Mouse (Mus musculus) thymus, adult 2 months (tissue): ENCODE data around the gene Plxnb3. TPM values are rescaled to one million over a fixed set of nuclear protein-coding genes. Genes with fewer than 3 reads are reported as not detected.
"Not testable (repeated sequence)": the region's sequence is repeated elsewhere in the genome, so short reads cannot be mapped to it uniquely, and the experiment has no call there.

Experiments
- DNase-seq: peaks from one replicate; pipeline ENCODE4 v3.0.0; 2021
- H3K27ac ChIP-seq: fragments of 200-500 bp; 2 replicates; pipeline ENCODE4 v1.5.1; 2012; ENCODE audit warnings: low read length, control low read depth; ENCODE audit not compliant: control insufficient read depth, insufficient read depth
- H3K27me3 ChIP-seq: fragments of 200-500 bp; 2 replicates; pipeline ENCODE4 v1.6.1; 2012; ENCODE audit warnings: mild to moderate bottlenecking, low read length, moderate library complexity, mixed read lengths; ENCODE audit not compliant: control insufficient read depth, insufficient read depth
- H3K36me3 ChIP-seq: fragments of 200-500 bp; 2 replicates; pipeline ENCODE4 v1.6.1; 2012; ENCODE audit warnings: mild to moderate bottlenecking, low read length, moderate library complexity; ENCODE audit not compliant: control insufficient read depth, insufficient read depth
- H3K4me1 ChIP-seq: fragments of 200-500 bp; replicated peaks from 2 replicates; pipeline ENCODE4 v1.6.1; 2012; ENCODE audit warnings: low read length; ENCODE audit not compliant: control insufficient read depth, insufficient read depth
- H3K4me3 ChIP-seq: fragments of 200-500 bp; 2 replicates; pipeline ENCODE4 v1.5.1; 2012; ENCODE audit warnings: mild to moderate bottlenecking, low read length, control low read depth, moderate library complexity; ENCODE audit not compliant: control insufficient read depth, insufficient read depth
- CTCF ChIP-seq: fragments of 200-500 bp; IDR thresholded peaks from 2 replicates; pipeline ENCODE4 v1.5.1; 2012; ENCODE audit warnings: mild to moderate bottlenecking, control low read depth, low read length, moderate library complexity, borderline replicate concordance; ENCODE audit not compliant: control insufficient read depth, poor library complexity, insufficient read depth; ENCODE audit errors: extremely low read depth
- POLR2A ChIP-seq: fragments of 200-500 bp; IDR thresholded peaks from 2 replicates; pipeline ENCODE4 v1.6.1; 2012; ENCODE audit warnings: mild to moderate bottlenecking, low read length, control low read depth, moderate library complexity; ENCODE audit not compliant: control insufficient read depth, poor library complexity, insufficient read depth; ENCODE audit errors: extremely low read depth
- WGBS: fragments of 180-500 bp; shearing (Covaris S2); methylation state at CpG from one replicate; pipeline ENCODE4 v1.1.7; 2018; 5-methylcytosine and 5-hydroxymethylcytosine counted together
- polyA plus RNA-seq: library from polyadenylated mRNA; depleted of rRNA; stranded (reverse); fragments of >200 nt; gene quantifications from 2 replicates; pipeline ENCODE4 v1.2.3, GENCODE M21; 2012

Gene Plxnb3
- polyA plus RNA-seq, 1 experiment = 0.86 TPM

GRCm38 (mm10) chrX:73718271-73718670 lies 38.6 kb upstream of the Plxnb3 start:
- WGBS = 12% methylated on average over 3 of the region's 3 CpGs
- Histone ChIP-seq H3K27me3 (no peaks in the 10 kb centered on the region), H3K4me3 (peak overlapping the region; percentile 82), H3K4me1 (peaks cover 14% of the 10 kb centered on the region), H3K36me3 (peaks cover 6% of the 10 kb centered on the region; the same call in 1 of the 2 replicates), H3K27ac (peak overlapping the region; percentile 94)
- TF ChIP-seq CTCF (no peak), POLR2A (no peak)
- DNase-seq = peak; percentile 3

- Histone ChIP-seq H3K27me3 (no peaks in the 10 kb centered on the region), H3K4me3 (peak overlapping the region; percentile 82), H3K36me3 (peaks cover 6% of the 10 kb centered on the region; the same call in 1 of the 2 replicates), H3K27ac (peak overlapping the region; percentile 94), H3K4me1 (peaks cover 14% of the 10 kb centered on the region)
- no peak for TF ChIP-seq POLR2A
- TF ChIP-seq CTCF = no peak
- 6% methylated on average over 5 of the region's 5 CpGs for whole genome bisulfite sequencing
- DNase-seq = peak; percentile 24
Observed at GRCm38 (mm10) chrX:73718686-73719362, 38.1 kb upstream of the Plxnb3 start.

DNA sequence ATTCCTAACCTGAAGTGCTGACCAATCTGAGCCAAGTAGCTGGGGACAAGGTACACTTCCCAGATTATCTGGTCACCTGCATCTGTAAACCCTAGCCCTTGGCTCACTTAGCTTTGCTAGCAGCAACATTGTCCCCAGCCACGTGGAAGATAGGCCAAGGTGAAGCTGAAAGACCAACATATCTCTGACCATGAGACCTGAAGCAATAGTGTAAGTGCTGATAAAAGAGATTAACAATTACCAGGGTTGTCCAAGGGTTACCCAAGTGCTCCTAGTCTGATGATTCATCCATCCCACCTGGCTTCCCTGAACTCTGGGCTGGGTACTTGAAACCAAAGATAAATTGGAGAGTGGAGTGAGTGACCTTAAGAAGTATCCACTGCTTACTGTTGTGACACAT lies 26.0 kb upstream of the Plxnb3 start:
- Histone ChIP-seq H3K4me3 (no peak overlapping the region), H3K27ac (no peak overlapping the region), H3K4me1 (no peaks in the 10 kb centered on the region), H3K36me3 (peaks cover 29% of the 10 kb centered on the region), H3K27me3 (no peaks in the 10 kb centered on the region)
- TF ChIP-seq POLR2A = no peak
- 95% methylated on average over 1 of the region's 1 CpGs for WGBS
- no peak for DNase-seq

DNA sequence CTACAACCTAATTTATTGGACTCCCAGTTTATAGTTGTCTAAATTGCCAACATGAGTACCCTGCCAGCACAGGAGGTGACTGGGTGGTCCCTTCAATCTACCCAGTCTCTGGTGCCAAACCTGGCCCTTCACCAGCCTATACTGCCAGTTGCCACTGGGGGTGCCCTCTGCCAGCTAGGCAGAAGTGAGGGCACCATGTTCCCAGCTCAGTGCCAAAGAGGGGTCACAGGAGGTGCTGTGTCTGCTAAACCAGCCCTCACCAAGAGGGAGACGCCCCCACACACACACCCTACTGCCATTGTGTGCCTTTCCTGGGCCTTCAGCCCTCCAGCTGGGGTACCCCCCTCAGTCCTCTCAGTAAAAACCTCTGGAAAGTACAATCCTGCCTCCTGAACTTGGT lies 18.7 kb upstream of the Plxnb3 start:
- no peak overlapping the region for H3K4me3 ChIP-seq
- DNase-seq = no peak
- TF ChIP-seq POLR2A (no peak), CTCF (no peak)
- H3K27me3 ChIP-seq = no peaks in the 10 kb centered on the region
- 78% methylated on average over 1 of the region's 1 CpGs for WGBS
- no peaks in the 10 kb centered on the region for H3K4me1 ChIP-seq
- H3K36me3 ChIP-seq = no peaks in the 10 kb centered on the region
- H3K27ac ChIP-seq = no peak overlapping the region

- Histone ChIP-seq H3K27ac (no peak overlapping the region), H3K27me3 (no peaks in the 10 kb centered on the region), H3K4me1 (no peaks in the 10 kb centered on the region), H3K36me3 (no peaks in the 10 kb centered on the region), H3K4me3 (no peak overlapping the region)
- TF ChIP-seq CTCF (no peak), POLR2A (no peak)
- WGBS = 75% methylated on average over 5 of the region's 5 CpGs
- DNase-seq = no peak
Observed at GRCm38 (mm10) chrX:73739151-73739550, 17.7 kb upstream of the Plxnb3 start.

- DNase-seq, H3K27ac ChIP-seq, H3K4me1 ChIP-seq, H3K4me3 ChIP-seq, H3K27me3 ChIP-seq, H3K36me3 ChIP-seq: not testable (repeated sequence)
- 94% methylated on average over 7 of the region's 7 CpGs for WGBS
Observed at GRCm38 (mm10) chrX:73739841-73740240, 17.0 kb upstream of the Plxnb3 start.
